Mouse (Mus musculus) urinary bladder, postnatal 0 days (tissue): ENCODE results near the gene Stxbp6. TPM values are rescaled to one million over a fixed set of nuclear protein-coding genes. Genes with fewer than 3 reads are reported as not detected.

Source experiments
- polyA plus RNA-seq: library from polyadenylated mRNA; unstranded; fragments of >200 nt; fragmentation: Nextera tagmentation; extraction: Ambion mirVana; gene quantifications from 2 replicates; pipeline ENCODE4 v1.2.1, GENCODE M21; 2015

The Stxbp6 gene
- 5.1 and 11.4 TPM in 2 replicates for polyA plus RNA-seq

GRCm38 (mm10) chr12:45074611-45075342, at the start of gene Stxbp6:
TSS of gene Stxbp6 (minus strand) at chr12:45074709.

